In genomic region chr11:60707672-60708071, GRCm38 (mm10) we compare ENCODE assay signal across 8 mouse cellular contexts. TPM values are rescaled to one million over a fixed set of nuclear protein-coding genes. Genes with fewer than 3 reads are reported as not detected.
DNase-seq lines count a peak whose midpoint lies in the region; ATAC-seq and TF ChIP-seq lines count a peak whose summit lies in the region.

No protein-coding gene starts in this region.

- H3K4me3 ChIP-seq in gastrocnemius, adult 2 months, result peak overlapping the region; percentile 58
- no peak overlapping the region for H3K4me3 ChIP-seq in intestine, embryonic 15.5 days (replicated peaks)
- no peak overlapping the region for H3K4me3 ChIP-seq in hindbrain, embryonic 13.5 days
- H3K4me3 ChIP-seq in midbrain, embryonic 13.5 days (replicated peaks), result no peak overlapping the region

- no peak for TF ChIP-seq CTCF in gastrocnemius, adult 2 months (IDR thresholded peaks at IDR 0.05)

- intact Hi-C loops in gastrocnemius, adult 2 months (cut with DNase I), result loop anchor here (2.0 kb wide), 1 partner anchor 19 kb away; the partner anchor contains the start of gene Flii

- 50% methylated on average over 3 of the region's 3 CpGs for WGBS in intestine, embryonic 15.5 days
- WGBS in hindbrain, embryonic 13.5 days, result 80% methylated on average over 3 of the region's 3 CpGs
- WGBS in midbrain, embryonic 13.5 days, result 85% methylated on average over 3 of the region's 3 CpGs

- peak overlapping the region; percentile 96 for H3K27ac ChIP-seq in gastrocnemius, adult 2 months
- no peak overlapping the region for H3K27ac ChIP-seq in intestine, embryonic 15.5 days
- no peak overlapping the region for H3K27ac ChIP-seq in hindbrain, embryonic 13.5 days
- no peak overlapping the region for H3K27ac ChIP-seq in midbrain, embryonic 13.5 days

- ATAC-seq in intestine, embryonic 15.5 days, result peak; percentile 57
- ATAC-seq in hindbrain, embryonic 13.5 days (ENCODE audit: low FRiP score), result no peak
- ATAC-seq in midbrain, embryonic 13.5 days, result no peak

- peaks cover 57% of the 10 kb centered on the region for H3K36me3 ChIP-seq in intestine, embryonic 15.5 days
- H3K36me3 ChIP-seq in hindbrain, embryonic 13.5 days, result peaks cover 84% of the 10 kb centered on the region
- peaks cover 94% of the 10 kb centered on the region for H3K36me3 ChIP-seq in midbrain, embryonic 13.5 days

- no peaks in the 10 kb centered on the region for H3K9me3 ChIP-seq in intestine, embryonic 15.5 days
- H3K9me3 ChIP-seq in hindbrain, embryonic 13.5 days, result no peaks in the 10 kb centered on the region
- no peaks in the 10 kb centered on the region for H3K9me3 ChIP-seq in midbrain, embryonic 13.5 days

- H3K4me2 ChIP-seq in intestine, embryonic 15.5 days (replicated peaks), result no peak overlapping the region
- no peak overlapping the region for H3K4me2 ChIP-seq in hindbrain, embryonic 13.5 days
- no peak overlapping the region for H3K4me2 ChIP-seq in midbrain, embryonic 13.5 days (replicated peaks)

- no peak overlapping the region for H3K9ac ChIP-seq in intestine, embryonic 15.5 days
- H3K9ac ChIP-seq in hindbrain, embryonic 13.5 days, result no peak overlapping the region
- H3K9ac ChIP-seq in midbrain, embryonic 13.5 days (replicated peaks), result no peak overlapping the region

- no peaks in the 10 kb centered on the region for H3K27me3 ChIP-seq in intestine, embryonic 15.5 days (replicated peaks)
- no peaks in the 10 kb centered on the region for H3K27me3 ChIP-seq in hindbrain, embryonic 13.5 days
- no peaks in the 10 kb centered on the region for H3K27me3 ChIP-seq in midbrain, embryonic 13.5 days

- no peaks in the 10 kb centered on the region; the same call in 1 of the 2 replicates for H3K4me1 ChIP-seq in intestine, embryonic 15.5 days (replicated peaks)
- H3K4me1 ChIP-seq in hindbrain, embryonic 13.5 days (replicated peaks), result peaks cover 25% of the 10 kb centered on the region
- H3K4me1 ChIP-seq in midbrain, embryonic 13.5 days (replicated peaks), result peaks cover 13% of the 10 kb centered on the region

- peak; percentile 90 to 95 for DNase-seq in adrenal gland, adult (ENCODE audit: inconsistent age in 2 of 2, low spot score in 1 of 2)
- no peak for DNase-seq in adrenal gland, postnatal 4 days (ENCODE audit: low spot score in 2 of 2)
- DNase-seq in adipocyte (ENCODE audit: low spot score), result peak; percentile 93
- peak; percentile 96 for DNase-seq in gastrocnemius, adult 2 months
- DNase-seq in lung, postnatal 10 days, result peak; percentile 93

RNA-seq across cellular contexts. Expression of gene Llgl1, which starts 8.1 kb away (rescaled TPM):
- 10 to 100 TPM; 36.5 to 41.6 TPM for total RNA-seq in adrenal gland, postnatal 4 days (2021)
- 1 to 10 TPM; 9.0 to 9.5 TPM for total RNA-seq in gastrocnemius, adult 2 months (2021)
- polyA plus RNA-seq in intestine, embryonic 15.5 days (2015; fragmentation: Nextera tagmentation; extraction: Ambion mirVana), result 32.6 and 34.3 TPM in 2 replicates
- polyA plus RNA-seq in hindbrain, embryonic 13.5 days (2015; fragmentation: Nextera tagmentation; extraction: Ambion mirVana), result 61.0 and 61.2 TPM in 2 replicates
- 75.1 and 87.4 TPM in 2 replicates for polyA plus RNA-seq in midbrain, embryonic 13.5 days (2015; fragmentation: Nextera tagmentation; extraction: Ambion mirVana)

RNA-seq across cellular contexts. Expression of gene Flii, which starts 19.4 kb away (rescaled TPM):
- total RNA-seq in adrenal gland, postnatal 4 days (2021), result 100 to 1,000 TPM; 128 to 129 TPM
- total RNA-seq in gastrocnemius, adult 2 months (2021), result 100 to 1,000 TPM in 1 of 2 experiments, 10 to 100 TPM in 1; 96.1 to 103 TPM
- 74.8 and 86.2 TPM in 2 replicates for polyA plus RNA-seq in intestine, embryonic 15.5 days (2015; fragmentation: Nextera tagmentation; extraction: Ambion mirVana)
- polyA plus RNA-seq in hindbrain, embryonic 13.5 days (2015; fragmentation: Nextera tagmentation; extraction: Ambion mirVana), result 64.7 and 68.2 TPM in 2 replicates
- polyA plus RNA-seq in midbrain, embryonic 13.5 days (2015; fragmentation: Nextera tagmentation; extraction: Ambion mirVana), result 67.5 and 72.5 TPM in 2 replicates

RNA-seq across cellular contexts. Expression of gene Mief2, which starts 20.5 kb away (rescaled TPM):
- 10 to 100 TPM; 26.6 to 28.0 TPM for total RNA-seq in adrenal gland, postnatal 4 days (2021)
- total RNA-seq in gastrocnemius, adult 2 months (2021), result 10 to 100 TPM; 61.9 to 91.0 TPM
- 9.3 and 9.4 TPM in 2 replicates for polyA plus RNA-seq in intestine, embryonic 15.5 days (2015; fragmentation: Nextera tagmentation; extraction: Ambion mirVana)
- polyA plus RNA-seq in hindbrain, embryonic 13.5 days (2015; fragmentation: Nextera tagmentation; extraction: Ambion mirVana), result 21.2 and 22.4 TPM in 2 replicates
- 18.4 and 18.6 TPM in 2 replicates for polyA plus RNA-seq in midbrain, embryonic 13.5 days (2015; fragmentation: Nextera tagmentation; extraction: Ambion mirVana)

Comparison
In these comparisons a context has a peak if more than half of its experiments do, and no peak if none do; other contexts are left out.
1. DNase-seq: peak in adrenal gland, adult (2 of 2), adipocyte (single experiment), gastrocnemius, adult 2 months (single experiment) and lung, postnatal 10 days (single experiment); none in adrenal gland, postnatal 4 days (0 of 2).